ENCODE assay signal across 19 mouse cellular contexts in genomic region chr13:107502261-107502660, GRCm38 (mm10).
DNase-seq lines count a peak whose midpoint lies in the region; ATAC-seq and TF ChIP-seq lines count a peak whose summit lies in the region.
"Had no signal": no experiment of that assay in that cellular context is flagged by ENCODE, and none has a peak within 500 bp of the region (broad histone marks: within the 10 kb centered on the region; RNA-seq: fewer than 3 reads in every experiment).

No protein-coding gene starts in this region.

- ATAC-seq in embryonic facial prominence, embryonic 14.5 days (ENCODE audit: low read depth): peak; percentile 44
- no peak for ATAC-seq in midbrain, postnatal 0 days (ENCODE audit: low FRiP score)
- ATAC-seq: forebrain, embryonic 13.5 days; forebrain, postnatal 0 days had no signal

- peak; percentile 26 for DNase-seq in embryonic facial prominence, embryonic 14.5 days (ENCODE audit: low spot score)
- no peak for DNase-seq in embryonic facial prominence, embryonic 10.5 days (ENCODE audit: low spot score)
- peak; percentile 10 for DNase-seq in midbrain, embryonic 10.5 days (ENCODE audit: low spot score)
- no peak for DNase-seq in midbrain, postnatal 0 days (ENCODE audit: low spot score)
- DNase-seq in MEL (ENCODE audit: low read depth, low spot score): peak; percentile 42
- DNase-seq in forelimb bud, embryonic 11.5 days (ENCODE audit: low read depth, low spot score): peak; percentile 46
- DNase-seq in yolk sac, embryonic 10.5 days (ENCODE audit: low spot score): no peak
- DNase-seq: adrenal gland, adult 8-10 months; cerebellum, adult 11-12 months; cerebellum, adult 9-10 months; cerebellum, postnatal 25 days; forebrain, postnatal 0 days; gastrocnemius, adult 2 months; gastrocnemius, postnatal 25 days had no signal

- no peaks in the 10 kb centered on the region for H3K9me3 ChIP-seq in embryonic facial prominence, embryonic 14.5 days (ENCODE audit: control insufficient read depth, low read length)
- no peaks in the 10 kb centered on the region for H3K9me3 ChIP-seq in embryonic facial prominence, embryonic 10.5 days
- H3K9me3 ChIP-seq in midbrain, embryonic 10.5 days (replicated peaks): no peaks in the 10 kb centered on the region
- H3K9me3 ChIP-seq in midbrain, postnatal 0 days (ENCODE audit: low read length): no peaks in the 10 kb centered on the region
- H3K9me3 ChIP-seq in MEL (replicated peaks; ENCODE audit: insufficient read depth, low read length): no peaks in the 10 kb centered on the region
- H3K9me3 ChIP-seq: embryonic facial prominence, embryonic 13.5 days; forebrain, embryonic 13.5 days; heart, embryonic 12.5 days; hindbrain, embryonic 10.5 days had no signal

- no peaks in the 10 kb centered on the region for H3K4me1 ChIP-seq in embryonic facial prominence, embryonic 14.5 days (ENCODE audit: control insufficient read depth, insufficient read depth, low read length)
- peaks cover 12% of the 10 kb centered on the region for H3K4me1 ChIP-seq in embryonic facial prominence, embryonic 10.5 days
- H3K4me1 ChIP-seq in midbrain, embryonic 10.5 days: peaks cover 14% of the 10 kb centered on the region
- no peaks in the 10 kb centered on the region for H3K4me1 ChIP-seq in midbrain, postnatal 0 days (ENCODE audit: insufficient read depth, low read length)
- H3K4me1 ChIP-seq in MEL (ENCODE audit: control insufficient read depth in 1 of 2, insufficient read depth in 2 of 2, low read length in 2 of 2): no peaks in the 10 kb centered on the region
- H3K4me1 ChIP-seq: heart, embryonic 12.5 days had no signal

- no peak overlapping the region for H3K4me2 ChIP-seq in embryonic facial prominence, embryonic 14.5 days (ENCODE audit: low read depth, low read length)
- no peak overlapping the region for H3K4me2 ChIP-seq in midbrain, postnatal 0 days (ENCODE audit: low read depth, low read length, poor library complexity, severe bottlenecking)
- H3K4me2 ChIP-seq: embryonic facial prominence, embryonic 13.5 days; forebrain, embryonic 13.5 days; heart, embryonic 12.5 days; hindbrain, embryonic 14.5 days had no signal

- TF ChIP-seq POLR2A in MEL (IDR thresholded peaks at IDR 0.05; ENCODE audit: control insufficient read depth in 1 of 2, insufficient read depth in 1 of 2, low read depth in 1 of 2, low read length in 2 of 2, poor library complexity in 1 of 2): no peak

- TF ChIP-seq EP300 in MEL (IDR thresholded peaks at IDR 0.05; ENCODE audit: low read depth in 1 of 2, low read length in 2 of 2): no peak

- TF ChIP-seq CTCF in midbrain, postnatal 0 days (IDR thresholded peaks at IDR 0.05): no peak
- TF ChIP-seq CTCF in MEL (IDR thresholded peaks at IDR 0.05 in 2 of 3, conservative IDR thresholded peaks at IDR 0.05 in 1 of 3; ENCODE audit: control insufficient read depth in 1 of 3, insufficient read depth in 1 of 3, low read depth in 2 of 3, low read length in 3 of 3, poor library complexity in 1 of 3, severe bottlenecking in 1 of 3): no peak

- no peak overlapping the region for H3K4me3 ChIP-seq in embryonic facial prominence, embryonic 14.5 days (ENCODE audit: low read depth, low read length)
- no peak overlapping the region for H3K4me3 ChIP-seq in embryonic facial prominence, embryonic 10.5 days
- no peak overlapping the region for H3K4me3 ChIP-seq in midbrain, embryonic 10.5 days
- H3K4me3 ChIP-seq in midbrain, postnatal 0 days (ENCODE audit: low read depth, low read length): no peak overlapping the region
- no peak overlapping the region for H3K4me3 ChIP-seq in MEL (ENCODE audit: control insufficient read depth in 1 of 2, insufficient read depth in 1 of 2, low read depth in 2 of 2, low read length in 2 of 2)
- H3K4me3 ChIP-seq: embryonic facial prominence, embryonic 13.5 days; forebrain, embryonic 13.5 days; gastrocnemius, adult 2 months; heart, embryonic 12.5 days; hindbrain, embryonic 10.5 days had no signal

- H3K36me3 ChIP-seq in embryonic facial prominence, embryonic 14.5 days (ENCODE audit: control insufficient read depth, insufficient read depth, low read length): no peaks in the 10 kb centered on the region
- no peaks in the 10 kb centered on the region for H3K36me3 ChIP-seq in embryonic facial prominence, embryonic 10.5 days (replicated peaks)
- no peaks in the 10 kb centered on the region for H3K36me3 ChIP-seq in midbrain, embryonic 10.5 days
- no peaks in the 10 kb centered on the region for H3K36me3 ChIP-seq in midbrain, postnatal 0 days (ENCODE audit: insufficient read depth, low read length)
- no peaks in the 10 kb centered on the region for H3K36me3 ChIP-seq in MEL (ENCODE audit: control insufficient read depth in 1 of 2, insufficient read depth in 2 of 2, low read length in 2 of 2)
- H3K36me3 ChIP-seq: embryonic facial prominence, embryonic 13.5 days; heart, embryonic 12.5 days; hindbrain, embryonic 10.5 days had no signal

- no peak overlapping the region for H3K27ac ChIP-seq in embryonic facial prominence, embryonic 14.5 days (replicated peaks; ENCODE audit: low read depth, low read length)
- no peak overlapping the region for H3K27ac ChIP-seq in embryonic facial prominence, embryonic 10.5 days (replicated peaks)
- no peak overlapping the region for H3K27ac ChIP-seq in midbrain, embryonic 10.5 days (replicated peaks)
- H3K27ac ChIP-seq in midbrain, postnatal 0 days (ENCODE audit: low read depth, low read length): no peak overlapping the region
- no peak overlapping the region for H3K27ac ChIP-seq in MEL (ENCODE audit: control insufficient read depth, low read depth, low read length)
- H3K27ac ChIP-seq: embryonic facial prominence, embryonic 13.5 days; forebrain, embryonic 13.5 days; gastrocnemius, adult 2 months; hindbrain, embryonic 10.5 days; hindbrain, embryonic 14.5 days had no signal

- no peaks in the 10 kb centered on the region for H3K79me2 ChIP-seq in MEL (ENCODE audit: control insufficient read depth, insufficient read depth, low read length, poor library complexity)

- no peaks in the 10 kb centered on the region for H3K27me3 ChIP-seq in embryonic facial prominence, embryonic 14.5 days (replicated peaks; ENCODE audit: control insufficient read depth, insufficient read depth, low read length)
- H3K27me3 ChIP-seq in embryonic facial prominence, embryonic 10.5 days (replicated peaks; ENCODE audit: low read depth, poor library complexity, severe bottlenecking): 0 out of 2 replicates have a peak, but pooled peaks cover 12% of the 10 kb centered on the region
- no peaks in the 10 kb centered on the region for H3K27me3 ChIP-seq in midbrain, embryonic 10.5 days (ENCODE audit: low read depth, poor library complexity, severe bottlenecking)
- no peaks in the 10 kb centered on the region for H3K27me3 ChIP-seq in midbrain, postnatal 0 days (ENCODE audit: insufficient read depth, low read length)
- peaks cover 6 to 12% of the 10 kb centered on the region in 2 experiments for H3K27me3 ChIP-seq in MEL (ENCODE audit: control insufficient read depth in 1 of 2, insufficient read depth in 2 of 2, low read length in 2 of 2)
- H3K27me3 ChIP-seq: forebrain, embryonic 13.5 days had no signal

- 31% methylated on average over 7 of the region's 7 CpGs for WGBS in embryonic facial prominence, embryonic 14.5 days
- 38% methylated on average over 7 of the region's 7 CpGs for WGBS in embryonic facial prominence, embryonic 10.5 days
- WGBS in midbrain, embryonic 10.5 days: 40% methylated on average over 7 of the region's 7 CpGs
- 30% methylated on average over 7 of the region's 7 CpGs for WGBS in midbrain, postnatal 0 days

- TF ChIP-seq RAD21 in MEL (IDR thresholded peaks at IDR 0.05; ENCODE audit: low read depth, low read length): no peak

- H3K9ac ChIP-seq in embryonic facial prominence, embryonic 14.5 days (ENCODE audit: low read depth, low read length): no peak overlapping the region
- no peak overlapping the region for H3K9ac ChIP-seq in midbrain, postnatal 0 days (replicated peaks; ENCODE audit: low read length, poor library complexity, severe bottlenecking)
- no peak overlapping the region for H3K9ac ChIP-seq in MEL (ENCODE audit: control insufficient read depth, low read depth, low read length, poor library complexity, severe bottlenecking)
- H3K9ac ChIP-seq: embryonic facial prominence, embryonic 13.5 days; forebrain, embryonic 13.5 days; forebrain, postnatal 0 days; heart, embryonic 12.5 days; hindbrain, embryonic 14.5 days had no signal

TF ChIP-seq in MEL, 35 proteins besides CTCF, POLR2A, EP300 and RAD21:
- TF ChIP-seq USF2 (IDR thresholded peaks at IDR 0.05; ENCODE audit: borderline replicate concordance in 1 of 2, insufficient read depth in 1 of 2, low read depth in 1 of 2, low read length in 2 of 2) (no peak), GATA1 (IDR thresholded peaks at IDR 0.05; ENCODE audit: low read depth, low read length) (0 out of 2 replicates have a peak, but pooled peaks have one; percentile 19), TAL1 (IDR thresholded peaks at IDR 0.05; ENCODE audit: low read length) (peak; percentile 13; the same call in 1 of the 2 replicates)

Comparison
In these comparisons a context has a peak if more than half of its experiments do, and no peak if none do; other contexts are left out.
1. DNase-seq: peak in embryonic facial prominence, embryonic 14.5 days (single experiment), midbrain, embryonic 10.5 days (single experiment), MEL (single experiment) and forelimb bud, embryonic 11.5 days (single experiment); none in embryonic facial prominence, embryonic 10.5 days (single experiment), midbrain, postnatal 0 days (single experiment) and yolk sac, embryonic 10.5 days (single experiment).